Mouse (Mus musculus) hindbrain, embryonic 14.5 days (tissue): ENCODE measurements around the gene Ppif. TPM values are rescaled to one million over a fixed set of nuclear protein-coding genes. Genes with fewer than 3 reads are reported as not detected.
A peak's percentile ranks its signal among the peaks of the same experiment; 100 is the strongest.

ENCODE experiments used
- ATAC-seq: fragments of 200-750 bp; cut with Nextera tagmentation; 2 replicates; pipeline ENCODE4 v1.8.0; 2017; ENCODE audit warnings: moderate number of reproducible peaks, mild to moderate bottlenecking, moderate TSS enrichment, moderate library complexity; ENCODE audit not compliant: low FRiP score
- DNase-seq: peaks from one replicate; pipeline ENCODE4 v3.0.0-alpha.2; 2015; ENCODE audit warnings: low spot score
- H3K27ac ChIP-seq: fragments of 300-500 bp; sonication (generic); 2 replicates; pipeline ENCODE4 v1.5.1; 2014; ENCODE audit warnings: mild to moderate bottlenecking, moderate library complexity
- H3K27me3 ChIP-seq: fragments of 300-500 bp; sonication (generic); 2 replicates; pipeline ENCODE4 v1.6.1; 2014; ENCODE audit warnings: mild to moderate bottlenecking, low read length, mixed read lengths; ENCODE audit not compliant: control insufficient read depth, insufficient read depth
- H3K36me3 ChIP-seq: fragments of 300-500 bp; sonication (generic); replicated peaks from 2 replicates; pipeline ENCODE4 v1.6.1; 2014; ENCODE audit not compliant: control insufficient read depth, insufficient read depth
- H3K4me1 ChIP-seq: fragments of 300-500 bp; sonication (generic); replicated peaks from 2 replicates; pipeline ENCODE4 v1.6.1; 2014; ENCODE audit warnings: antibody characterized with exemption, low read length, mixed read lengths; ENCODE audit not compliant: control insufficient read depth, insufficient read depth
- H3K4me2 ChIP-seq: fragments of 300-500 bp; sonication (generic); replicated peaks from 2 replicates; pipeline ENCODE4 v1.6.1; 2014; ENCODE audit warnings: mild to moderate bottlenecking, moderate library complexity
- H3K4me3 ChIP-seq: fragments of 300-500 bp; sonication (generic); replicated peaks from 2 replicates; pipeline ENCODE4 v1.5.1; 2014; ENCODE audit warnings: mild to moderate bottlenecking, low read length
- H3K9ac ChIP-seq: fragments of 300-500 bp; sonication (generic); 2 replicates; pipeline ENCODE4 v1.6.1; 2014
- H3K9me3 ChIP-seq: fragments of 300-500 bp; sonication (generic); 2 replicates; pipeline ENCODE4 v1.6.1; 2016; ENCODE audit warnings: low read length; ENCODE audit not compliant: control insufficient read depth
- WGBS: fragments of 180-500 bp; shearing (Covaris S2); extraction: QIAGEN DNeasy Blood & Tissue Kit; methylation state at CpG from one replicate; pipeline ENCODE4 v1.1.7; 2014; 5-methylcytosine and 5-hydroxymethylcytosine counted together
- polyA plus RNA-seq: library from polyadenylated mRNA; unstranded; fragments of >200 nt; fragmentation: Nextera tagmentation; extraction: Ambion mirVana; gene quantifications from 2 replicates; pipeline ENCODE4 v1.2.1, GENCODE M21; 2014

Ppif gene
- polyA plus RNA-seq, 1 experiment from 2014 or later, result 29.5 TPM

GRCm38 (mm10) chr14:25710073-25710472 lies 16.1 kb downstream of the Ppif start:
- no peak overlapping the region for H3K4me3 ChIP-seq
- ATAC-seq (no peak), DNase-seq (no peak)
- 53% methylated on average over 4 of the region's 4 CpGs for WGBS
- H3K4me1 ChIP-seq, result no peaks in the 10 kb centered on the region; the same call in 1 of the 2 replicates
- H3K36me3 ChIP-seq, result no peaks in the 10 kb centered on the region
- H3K9me3 ChIP-seq, result no peaks in the 10 kb centered on the region
- H3K9ac ChIP-seq, result no peak overlapping the region
- no peak overlapping the region for H3K4me2 ChIP-seq
- H3K27ac ChIP-seq, result no peak overlapping the region
- no peaks in the 10 kb centered on the region for H3K27me3 ChIP-seq

DNA sequence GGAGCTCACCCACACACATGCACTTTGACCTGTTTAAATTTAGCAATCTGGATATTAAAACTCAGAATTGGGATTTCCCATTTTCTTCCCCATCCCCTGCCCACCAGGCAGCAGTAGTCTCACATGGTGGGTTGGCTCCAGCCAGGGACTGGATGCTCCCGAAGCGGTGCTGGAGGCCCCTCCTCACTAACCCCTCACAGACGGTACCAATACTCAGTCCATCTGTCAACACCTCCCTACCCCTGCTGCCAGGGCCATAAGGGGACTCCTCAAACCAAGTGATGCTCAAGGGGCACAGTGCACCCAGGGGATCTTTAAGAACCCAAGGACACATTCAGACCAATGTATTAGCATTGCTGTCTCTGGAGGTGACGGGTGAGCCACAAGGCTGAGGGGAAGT lies 16.7 kb downstream of the Ppif start:
- Histone ChIP-seq H3K27ac (no peak overlapping the region), H3K4me2 (no peak overlapping the region), H3K9me3 (no peaks in the 10 kb centered on the region), H3K36me3 (no peaks in the 10 kb centered on the region), H3K27me3 (no peaks in the 10 kb centered on the region), H3K4me1 (no peaks in the 10 kb centered on the region; the same call in 1 of the 2 replicates), H3K4me3 (no peak overlapping the region), H3K9ac (no peak overlapping the region)
- DNase-seq (no peak), ATAC-seq (no peak)
- WGBS, result 57% methylated on average over 4 of the region's 4 CpGs

DNA sequence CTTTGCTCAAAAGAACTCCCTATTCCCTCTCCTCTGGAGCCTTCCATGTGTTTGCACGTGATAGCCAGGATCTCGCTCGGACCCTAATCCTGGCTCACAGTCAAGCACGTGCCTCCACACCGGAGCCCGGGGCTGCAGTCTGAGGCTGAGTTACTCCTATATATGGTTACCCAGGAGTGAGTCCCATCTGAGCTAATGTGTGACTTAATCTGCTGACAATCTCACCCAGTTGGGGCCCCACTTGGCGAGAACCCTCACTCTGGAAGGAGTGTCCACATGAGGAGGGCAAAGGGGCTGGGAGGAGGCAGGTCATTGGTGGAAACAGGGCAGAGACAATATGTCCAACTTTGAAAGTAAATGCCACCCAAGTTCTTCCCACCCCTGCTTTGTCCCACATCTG lies 17.2 kb downstream of the Ppif start:
- no peak overlapping the region for H3K4me3 ChIP-seq
- no peak overlapping the region for H3K9ac ChIP-seq
- DNase-seq, result no peak
- no peaks in the 10 kb centered on the region; the same call in 1 of the 2 replicates for H3K4me1 ChIP-seq
- H3K36me3 ChIP-seq, result no peaks in the 10 kb centered on the region
- no peak overlapping the region for H3K27ac ChIP-seq
- no peaks in the 10 kb centered on the region for H3K9me3 ChIP-seq
- 73% methylated on average over 7 of the region's 7 CpGs for WGBS
- H3K27me3 ChIP-seq, result no peaks in the 10 kb centered on the region
- no peak for ATAC-seq
- H3K4me2 ChIP-seq, result no peak overlapping the region

DNA sequence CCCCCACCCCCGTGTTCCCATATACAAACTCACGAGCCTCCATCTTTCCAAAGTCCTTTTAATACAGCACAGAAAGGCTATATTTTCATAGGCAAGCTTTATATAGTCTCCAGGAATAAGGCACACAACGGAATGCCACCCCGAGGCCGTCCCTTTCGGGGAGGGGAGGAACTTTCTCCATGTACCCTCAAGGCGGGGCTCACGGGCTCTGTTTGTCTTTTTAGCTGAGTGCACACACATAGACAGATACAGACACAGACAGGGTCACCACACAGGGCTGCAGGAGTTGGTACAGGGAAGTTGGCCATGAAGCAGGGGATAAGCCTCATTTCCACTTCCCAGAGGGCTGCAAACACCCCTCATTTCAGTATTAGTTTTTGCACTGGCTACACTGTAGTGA lies 17.6 kb downstream of the Ppif start:
- no peak for ATAC-seq
- no peaks in the 10 kb centered on the region for H3K27me3 ChIP-seq

GRCm38 (mm10) chr14:25713443-25713842 lies 19.5 kb downstream of the Ppif start:
- Histone ChIP-seq H3K4me3 (no peak overlapping the region), H3K36me3 (no peaks in the 10 kb centered on the region), H3K4me2 (no peak overlapping the region), H3K9ac (no peak overlapping the region), H3K27me3 (no peaks in the 10 kb centered on the region), H3K4me1 (peaks cover 3% of the 10 kb centered on the region; the same call in 1 of the 2 replicates), H3K27ac (no peak overlapping the region), H3K9me3 (no peaks in the 10 kb centered on the region)
- ATAC-seq (no peak; the same call in 1 of the 2 replicates), DNase-seq (peak; percentile 71)
- 16% methylated on average over 4 of the region's 4 CpGs for WGBS

More for the DNA sequence above, 17.6 kb downstream of the Ppif start:
- H3K4me1 ChIP-seq, result no peaks in the 10 kb centered on the region; the same call in 1 of the 2 replicates
- no peaks in the 10 kb centered on the region for H3K36me3 ChIP-seq
- no peak overlapping the region for H3K4me2 ChIP-seq
- 63% methylated on average over 8 of the region's 8 CpGs for WGBS
- DNase-seq, result no peak
- no peak overlapping the region for H3K4me3 ChIP-seq
- no peak overlapping the region for H3K9ac ChIP-seq
- H3K27ac ChIP-seq, result no peak overlapping the region
- no peaks in the 10 kb centered on the region for H3K9me3 ChIP-seq

DNA sequence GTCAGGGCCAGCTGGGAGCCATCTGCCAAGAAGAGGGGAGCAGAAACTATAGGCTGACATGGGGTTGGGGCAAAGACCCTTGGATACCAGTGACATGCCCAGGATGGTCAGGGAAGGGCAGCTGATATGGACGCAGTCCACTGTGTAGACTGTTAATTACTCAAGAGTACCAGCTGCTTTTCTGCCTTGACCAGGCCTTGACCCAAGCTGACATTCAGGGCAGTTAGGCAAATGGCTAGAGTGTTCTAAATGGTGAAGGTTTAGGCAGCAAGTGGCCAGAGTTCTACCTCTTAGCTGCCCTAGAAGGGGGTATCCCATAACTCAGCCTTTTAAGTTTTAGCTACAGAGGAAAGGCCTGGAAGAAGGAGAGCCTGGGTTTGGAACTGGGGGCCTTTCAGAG lies 22.6 kb downstream of the Ppif start:
- 100% methylated on average over 1 of the region's 1 CpGs for WGBS
- no peak overlapping the region for H3K4me3 ChIP-seq
- no peak for DNase-seq
- H3K9ac ChIP-seq, result no peak overlapping the region
- H3K27me3 ChIP-seq, result no peaks in the 10 kb centered on the region
- H3K4me1 ChIP-seq, result 0 out of 2 replicates have a peak, but pooled peaks cover 7% of the 10 kb centered on the region
- no peak overlapping the region for H3K27ac ChIP-seq
- no peaks in the 10 kb centered on the region for H3K9me3 ChIP-seq
- no peak overlapping the region for H3K4me2 ChIP-seq
- ATAC-seq, result no peak
- H3K36me3 ChIP-seq, result no peaks in the 10 kb centered on the region

DNA sequence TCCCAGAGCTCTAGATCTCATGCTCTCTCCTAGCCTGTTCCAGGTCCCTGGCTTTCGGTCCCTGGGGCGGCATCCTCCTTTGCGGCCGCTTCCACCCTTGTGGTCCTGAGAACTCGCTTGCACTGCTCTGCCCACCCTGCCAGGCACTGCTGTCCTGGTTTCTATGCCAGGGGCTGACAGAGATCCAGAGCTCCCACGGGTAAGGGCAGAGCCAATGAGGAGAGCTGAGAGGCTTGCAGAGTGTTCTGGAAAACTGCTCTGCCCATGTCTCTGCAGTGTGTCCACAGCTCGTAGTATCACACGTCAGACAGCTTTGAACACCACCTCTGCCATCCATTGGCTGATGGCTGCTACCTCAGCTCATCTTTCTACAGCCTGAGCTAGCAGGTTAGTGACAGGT lies 23.8 kb downstream of the Ppif start:
- Histone ChIP-seq H3K9me3 (no peaks in the 10 kb centered on the region), H3K36me3 (no peaks in the 10 kb centered on the region), H3K4me2 (no peak overlapping the region), H3K9ac (no peak overlapping the region), H3K27me3 (no peaks in the 10 kb centered on the region), H3K27ac (no peak overlapping the region), H3K4me3 (no peak overlapping the region), H3K4me1 (0 out of 2 replicates have a peak, but pooled peaks cover 7% of the 10 kb centered on the region)
- DNase-seq (no peak), ATAC-seq (no peak)
- 85% methylated on average over 8 of the region's 8 CpGs for WGBS

GRCm38 (mm10) chr14:25718471-25718870 lies 24.5 kb downstream of the Ppif start:
- Histone ChIP-seq H3K4me2 (no peak overlapping the region), H3K27ac (no peak overlapping the region; the same call in 1 of the 2 replicates), H3K9ac (no peak overlapping the region), H3K9me3 (no peaks in the 10 kb centered on the region), H3K36me3 (no peaks in the 10 kb centered on the region), H3K27me3 (no peaks in the 10 kb centered on the region), H3K4me3 (no peak overlapping the region), H3K4me1 (0 out of 2 replicates have a peak, but pooled peaks cover 7% of the 10 kb centered on the region)
- ATAC-seq, result no peak
- no peak for DNase-seq
- 6% methylated on average over 2 of the region's 2 CpGs for WGBS

DNA sequence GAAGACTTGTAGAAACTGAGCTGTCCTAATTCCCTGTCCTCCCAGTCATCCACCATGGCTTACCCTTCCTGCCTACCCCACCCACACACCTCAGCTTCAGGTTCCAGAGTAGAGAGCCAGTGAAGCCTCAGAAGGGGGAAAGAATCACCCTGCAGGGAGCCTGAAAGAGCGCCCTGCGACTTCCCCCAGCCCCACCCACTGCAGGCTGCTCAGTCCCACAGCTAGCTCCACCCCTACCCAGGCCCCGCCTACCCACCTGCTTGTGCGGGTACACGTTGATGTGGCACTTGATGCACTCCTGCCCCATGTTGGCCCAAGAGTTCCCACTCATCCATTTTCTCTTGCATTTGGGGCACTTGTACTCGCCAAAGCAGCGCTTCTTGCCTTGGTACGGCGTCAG lies 25.4 kb downstream of the Ppif start:
- Histone ChIP-seq H3K9ac (no peak overlapping the region), H3K4me2 (no peak overlapping the region), H3K9me3 (no peaks in the 10 kb centered on the region), H3K27ac (no peak overlapping the region), H3K4me1 (0 out of 2 replicates have a peak, but pooled peaks cover 9% of the 10 kb centered on the region), H3K36me3 (no peaks in the 10 kb centered on the region), H3K4me3 (no peak overlapping the region), H3K27me3 (no peaks in the 10 kb centered on the region)
- 68% methylated on average over 9 of the region's 9 CpGs for WGBS
- no peak for DNase-seq
- no peak for ATAC-seq
